Mouse (Mus musculus) heart, embryonic 16.5 days (tissue): ENCODE measurements around the gene Vstm2b. TPM values are rescaled to one million over a fixed set of nuclear protein-coding genes. Genes with fewer than 3 reads are reported as not detected.

Source experiments
- ATAC-seq: fragments of 200-750 bp; cut with Nextera tagmentation; replicated peaks from 2 replicates; pipeline ENCODE4 v1.8.0; 2017; ENCODE audit warnings: moderate number of reproducible peaks; ENCODE audit not compliant: insufficient read depth, low FRiP score; ENCODE audit errors: extremely low read depth
- H3K27ac ChIP-seq: fragments of 300-500 bp; sonication (generic); 2 replicates; pipeline ENCODE4 v1.5.1; 2014; ENCODE audit warnings: mild to moderate bottlenecking, low read length, control low read depth, moderate library complexity
- H3K27me3 ChIP-seq: fragments of 300-500 bp; sonication (generic); 2 replicates; pipeline ENCODE4 v1.6.1; 2014; ENCODE audit warnings: low read length, mixed read lengths; ENCODE audit not compliant: control insufficient read depth, insufficient read depth
- H3K36me3 ChIP-seq: fragments of 300-500 bp; sonication (generic); 2 replicates; pipeline ENCODE4 v1.6.1; 2014; ENCODE audit not compliant: control insufficient read depth, insufficient read depth
- H3K4me1 ChIP-seq: fragments of 300-500 bp; sonication (generic); 2 replicates; pipeline ENCODE4 v1.6.1; 2014; ENCODE audit warnings: low read length, mixed read lengths; ENCODE audit not compliant: control insufficient read depth, insufficient read depth
- H3K4me2 ChIP-seq: fragments of 300-500 bp; sonication (generic); 2 replicates; pipeline ENCODE4 v1.6.1; 2014; ENCODE audit warnings: low read depth, mild to moderate bottlenecking, control low read depth, low read length
- H3K4me3 ChIP-seq: fragments of 300-500 bp; sonication (generic); 2 replicates; pipeline ENCODE4 v1.5.1; 2014; ENCODE audit warnings: mild to moderate bottlenecking, control low read depth, low read length
- H3K9ac ChIP-seq: fragments of 300-500 bp; sonication (generic); 2 replicates; pipeline ENCODE4 v1.6.1; 2014; ENCODE audit warnings: low read length, control low read depth
- H3K9me3 ChIP-seq: fragments of 300-500 bp; sonication (generic); replicated peaks from 2 replicates; pipeline ENCODE4 v1.6.1; 2016; ENCODE audit warnings: low read length; ENCODE audit not compliant: control insufficient read depth
- WGBS: fragments of 180-500 bp; shearing (Covaris S2); extraction: QIAGEN DNeasy Blood & Tissue Kit; methylation state at CpG from one replicate; pipeline ENCODE4 v1.1.7; 2014; 5-methylcytosine and 5-hydroxymethylcytosine counted together
- polyA plus RNA-seq: library from polyadenylated mRNA; unstranded; fragments of >200 nt; fragmentation: Nextera tagmentation; extraction: Ambion mirVana; gene quantifications from 2 replicates; pipeline ENCODE4 v1.2.1, GENCODE M21; 2015

The Vstm2b gene
- polyA plus RNA-seq = 0.25 and 0.37 TPM in 2 replicates

DNA sequence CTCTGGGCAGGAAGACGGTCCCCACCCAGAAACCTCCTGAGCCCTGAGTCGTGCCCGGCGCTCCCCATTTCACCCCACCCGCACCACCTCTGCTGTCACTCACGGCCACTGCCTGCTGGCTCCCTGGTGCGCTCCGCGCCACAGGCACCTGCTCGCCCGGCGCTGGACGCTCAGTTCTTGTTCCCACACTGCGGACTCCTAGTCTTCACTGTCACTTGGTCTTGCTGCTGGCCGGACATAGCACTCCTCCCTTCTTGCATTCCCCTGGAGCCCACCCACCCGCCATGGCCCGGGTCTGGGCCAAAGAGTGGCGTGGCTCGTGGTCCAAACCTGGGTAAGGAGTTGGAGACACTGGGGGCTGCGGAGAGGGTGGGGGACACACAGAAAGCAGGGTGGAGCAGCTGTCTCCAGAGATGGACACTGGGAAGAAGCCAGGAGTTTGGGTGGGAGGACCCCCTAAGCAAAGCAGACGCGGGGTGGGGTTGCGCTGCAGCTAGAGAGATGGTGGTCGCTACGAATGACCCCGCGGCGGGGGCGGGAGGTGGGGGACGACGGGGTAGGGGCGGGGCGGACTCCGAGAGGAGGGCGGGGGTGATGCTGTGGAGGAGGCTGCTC is at the start of gene Vstm2b:
TSS of gene Vstm2b (plus strand) at position 233 of the 615 bp plus-strand sequence.
- ATAC-seq = no peak
- Histone ChIP-seq H3K27me3 (peaks cover 70% of the 10 kb centered on the region), H3K9me3 (no peaks in the 10 kb centered on the region), H3K4me2 (peak within 1 kb of the TSS; percentile 80), H3K9ac (no peak within 1 kb of the TSS; the same call in 1 of the 2 replicates), H3K27ac (no peak within 1 kb of the TSS), H3K4me1 (peaks cover 4% of the 10 kb centered on the region; the same call in 1 of the 2 replicates), H3K36me3 (no peaks in the 10 kb centered on the region), H3K4me3 (peak within 1 kb of the TSS; percentile 56)
- WGBS = 2% methylated on average over 27 of the region's 35 CpGs

DNA sequence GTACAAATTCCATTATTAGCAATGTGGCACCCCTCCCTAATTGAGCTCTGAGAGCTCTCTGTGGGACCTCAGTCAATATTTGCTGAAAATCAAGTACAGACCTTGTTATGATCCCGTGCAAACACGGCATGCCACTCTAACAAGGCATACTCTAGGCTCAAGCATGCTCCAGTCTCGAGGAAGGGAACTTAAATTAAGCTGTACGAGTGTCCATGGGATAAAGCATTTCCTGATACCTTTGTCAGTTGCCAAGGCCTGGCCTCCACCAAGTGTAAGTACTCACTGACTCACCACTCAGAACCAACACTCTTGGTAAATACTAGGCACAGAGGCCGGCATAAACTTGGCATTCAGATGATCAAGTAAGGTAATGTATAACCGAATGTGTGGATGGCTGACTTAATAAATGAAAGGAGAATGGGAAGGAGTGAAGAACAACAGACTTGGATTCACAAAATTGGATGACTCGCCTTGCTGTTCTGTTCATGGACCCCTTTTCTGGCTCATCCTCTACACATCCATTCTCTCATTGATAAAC is 42.0 kb upstream of the Vstm2b start:
- Histone ChIP-seq H3K36me3 (no peaks in the 10 kb centered on the region), H3K27ac (no peak overlapping the region), H3K9me3 (no peaks in the 10 kb centered on the region), H3K9ac (no peak overlapping the region), H3K27me3 (no peaks in the 10 kb centered on the region), H3K4me1 (no peaks in the 10 kb centered on the region), H3K4me2 (no peak overlapping the region), H3K4me3 (no peak overlapping the region)
- 73% methylated on average over 7 of the region's 7 CpGs for WGBS
- no peak for ATAC-seq

DNA sequence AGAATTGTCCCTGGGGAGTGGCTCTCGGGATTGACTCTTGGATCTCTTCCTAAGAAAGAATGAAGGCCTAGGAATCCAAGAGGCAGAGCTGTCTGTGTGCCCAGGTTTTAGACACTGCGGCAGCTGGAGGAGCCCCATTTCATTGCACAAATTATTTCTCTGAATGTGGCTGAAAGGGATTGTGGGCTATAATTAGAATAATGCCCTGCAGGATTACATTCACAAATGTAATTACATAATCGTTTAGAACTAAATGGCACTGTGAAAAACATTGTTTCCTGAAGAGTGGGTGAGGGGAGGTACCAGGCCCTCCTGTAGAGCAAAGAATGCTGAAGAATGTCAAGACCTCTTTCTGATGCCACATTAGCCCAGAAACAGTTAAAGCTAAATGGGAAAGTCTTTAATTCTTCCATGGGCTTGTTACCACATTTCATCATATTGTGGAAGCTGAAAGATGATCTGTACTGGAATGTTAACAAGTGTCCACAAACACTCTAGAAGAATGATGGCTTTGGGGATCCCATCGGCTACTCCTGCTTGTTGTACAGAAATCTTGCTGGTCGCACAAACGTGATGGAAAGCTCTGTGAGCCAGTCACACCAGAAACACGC is 24.6 kb upstream of the Vstm2b start:
- 60% methylated on average over 7 of the region's 7 CpGs for WGBS
- H3K27ac ChIP-seq = no peak overlapping the region
- H3K4me1 ChIP-seq = no peaks in the 10 kb centered on the region
- no peaks in the 10 kb centered on the region for H3K9me3 ChIP-seq
- H3K4me3 ChIP-seq = no peak overlapping the region
- ATAC-seq = no peak
- no peaks in the 10 kb centered on the region for H3K36me3 ChIP-seq
- H3K9ac ChIP-seq = no peak overlapping the region
- H3K4me2 ChIP-seq = no peak overlapping the region
- H3K27me3 ChIP-seq = no peaks in the 10 kb centered on the region

DNA sequence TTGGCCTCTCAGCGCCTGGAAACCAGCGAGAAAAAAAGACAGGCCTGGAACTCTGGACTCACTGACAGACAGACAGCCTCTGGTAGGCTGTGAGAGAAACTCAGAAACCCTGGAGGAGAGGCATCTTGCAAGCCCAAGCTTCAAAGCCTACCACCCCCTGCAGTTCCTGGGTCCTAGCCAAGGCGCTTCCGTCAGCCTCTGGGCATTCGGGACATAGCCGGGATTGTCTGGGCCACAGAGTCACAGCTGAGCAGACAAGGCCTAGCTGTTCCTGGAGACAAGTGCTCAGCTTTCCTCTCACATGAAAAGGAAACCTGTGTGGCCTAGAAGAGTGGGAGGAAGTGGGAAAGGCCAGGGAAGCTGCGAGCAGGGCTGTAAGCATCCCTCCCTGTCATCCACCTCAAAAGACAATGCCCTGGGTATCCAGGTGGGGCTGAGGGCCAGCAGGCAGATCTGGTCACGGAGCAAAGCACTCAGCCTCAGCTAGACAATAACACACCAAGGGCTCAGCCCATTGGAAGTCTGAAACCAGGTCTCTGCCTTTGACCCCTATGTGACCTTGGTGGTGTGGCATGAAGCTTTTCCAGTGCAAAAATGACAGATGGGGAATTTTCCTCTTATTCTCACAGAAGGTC is 13.2 kb upstream of the Vstm2b start:
- Histone ChIP-seq H3K9ac (no peak overlapping the region), H3K4me1 (no peaks in the 10 kb centered on the region), H3K9me3 (no peaks in the 10 kb centered on the region), H3K36me3 (no peaks in the 10 kb centered on the region), H3K4me2 (no peak overlapping the region), H3K4me3 (no peak overlapping the region), H3K27ac (no peak overlapping the region), H3K27me3 (no peaks in the 10 kb centered on the region)
- ATAC-seq = no peak
- 56% methylated on average over 8 of the region's 8 CpGs for WGBS

DNA sequence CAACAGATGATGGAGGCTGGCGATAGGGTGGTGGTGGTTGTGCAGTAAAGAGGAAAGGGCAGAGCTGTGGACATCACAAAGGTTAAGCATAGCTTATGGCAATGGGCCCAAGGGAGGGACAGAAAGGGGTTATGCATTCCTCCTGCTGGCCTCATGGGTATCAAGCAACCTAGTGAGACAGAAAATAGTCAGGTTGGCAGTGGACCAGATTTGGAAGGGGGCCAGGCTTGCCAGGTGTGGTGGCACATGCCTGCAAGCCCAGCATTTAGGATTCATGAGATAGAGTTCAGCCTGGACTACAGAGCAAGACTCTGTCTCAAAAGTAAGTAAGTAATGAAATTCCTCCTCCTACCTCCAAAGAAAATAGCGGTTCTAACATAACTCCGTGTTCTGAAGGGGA is 9.8 kb upstream of the Vstm2b start:
- Histone ChIP-seq H3K4me3 (no peak overlapping the region), H3K27me3 (no peaks in the 10 kb centered on the region), H3K27ac (no peak overlapping the region), H3K4me1 (no peaks in the 10 kb centered on the region), H3K4me2 (no peak overlapping the region), H3K9ac (no peak overlapping the region), H3K9me3 (no peaks in the 10 kb centered on the region), H3K36me3 (no peaks in the 10 kb centered on the region)
- 0 out of 2 replicates have a peak, but pooled peaks have one; percentile 18 for ATAC-seq
- 71% methylated on average over 3 of the region's 3 CpGs for WGBS

DNA sequence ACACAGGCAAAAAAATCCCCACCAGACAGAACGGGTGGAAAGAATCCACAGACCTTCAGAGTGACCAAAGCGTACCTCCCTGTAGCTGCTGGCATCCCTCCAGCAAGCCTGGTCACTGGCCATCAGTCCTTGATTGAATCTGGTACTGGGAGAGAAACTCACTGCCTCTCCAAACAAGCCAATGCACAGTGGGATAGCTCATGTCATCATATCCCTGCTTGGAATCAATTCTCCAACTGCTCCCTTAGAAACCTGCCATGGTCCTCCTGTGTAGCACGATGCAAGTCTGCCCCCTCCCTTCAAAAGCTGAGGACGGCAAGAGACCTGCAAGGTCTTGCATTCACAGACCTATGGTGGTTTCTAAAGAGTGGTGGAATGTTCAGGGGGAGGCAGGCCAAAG is 1.2 kb upstream of the Vstm2b start:
- no peak for ATAC-seq
- 56% methylated on average over 4 of the region's 4 CpGs for WGBS
- H3K27ac ChIP-seq = no peak overlapping the region
- peaks cover 4% of the 10 kb centered on the region; the same call in 1 of the 2 replicates for H3K4me1 ChIP-seq
- H3K9me3 ChIP-seq = no peaks in the 10 kb centered on the region
- H3K36me3 ChIP-seq = no peaks in the 10 kb centered on the region
- no peak overlapping the region for H3K4me2 ChIP-seq
- no peak overlapping the region for H3K9ac ChIP-seq
- H3K27me3 ChIP-seq = peaks cover 58% of the 10 kb centered on the region
- no peak overlapping the region for H3K4me3 ChIP-seq

DNA sequence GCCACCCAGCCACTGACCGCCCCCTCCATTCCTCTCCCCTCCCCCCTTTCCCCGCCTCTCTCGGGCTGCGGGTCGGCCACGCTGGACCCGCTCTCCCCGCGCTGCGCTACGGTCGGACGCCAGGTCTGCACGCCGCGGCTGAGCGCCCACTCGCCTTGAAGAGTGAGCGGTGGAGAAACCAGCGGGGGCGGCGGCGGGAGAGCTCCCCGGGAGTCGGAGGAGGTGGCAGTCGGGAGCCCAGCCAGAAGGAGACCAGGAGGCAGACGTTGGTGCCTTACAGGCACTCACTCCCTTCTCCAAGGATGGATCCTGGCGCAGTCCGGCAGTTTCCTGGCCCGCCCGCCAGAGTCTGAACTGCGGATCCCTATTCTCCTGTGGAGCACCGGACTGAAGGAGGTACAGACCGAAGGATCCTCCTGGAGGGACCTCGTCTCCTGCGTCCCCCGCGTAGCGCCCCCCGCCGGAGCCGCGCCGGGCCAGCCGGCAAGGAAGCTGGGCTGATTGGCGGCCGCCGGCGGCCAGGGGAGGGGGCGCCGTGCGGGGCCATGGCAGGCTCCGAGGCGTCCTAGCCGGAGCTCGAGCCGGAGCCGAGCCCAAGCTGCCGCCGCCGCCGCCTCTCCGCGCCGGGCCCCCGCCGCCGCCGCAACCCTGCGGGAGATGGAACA is 715 bp downstream of the Vstm2b start:
- Histone ChIP-seq H3K27me3 (peaks cover 77% of the 10 kb centered on the region), H3K4me1 (peaks cover 4% of the 10 kb centered on the region; the same call in 1 of the 2 replicates), H3K4me2 (peak overlapping the region; percentile 80), H3K9ac (peak overlapping the region; percentile 57; the same call in 1 of the 2 replicates), H3K4me3 (peak overlapping the region; percentile 56), H3K36me3 (no peaks in the 10 kb centered on the region), H3K27ac (no peak overlapping the region), H3K9me3 (no peaks in the 10 kb centered on the region)
- under 1% methylated on average over 63 of the region's 70 CpGs for WGBS
- ATAC-seq = 0 out of 2 replicates have a peak, but pooled peaks have one; percentile 13

DNA sequence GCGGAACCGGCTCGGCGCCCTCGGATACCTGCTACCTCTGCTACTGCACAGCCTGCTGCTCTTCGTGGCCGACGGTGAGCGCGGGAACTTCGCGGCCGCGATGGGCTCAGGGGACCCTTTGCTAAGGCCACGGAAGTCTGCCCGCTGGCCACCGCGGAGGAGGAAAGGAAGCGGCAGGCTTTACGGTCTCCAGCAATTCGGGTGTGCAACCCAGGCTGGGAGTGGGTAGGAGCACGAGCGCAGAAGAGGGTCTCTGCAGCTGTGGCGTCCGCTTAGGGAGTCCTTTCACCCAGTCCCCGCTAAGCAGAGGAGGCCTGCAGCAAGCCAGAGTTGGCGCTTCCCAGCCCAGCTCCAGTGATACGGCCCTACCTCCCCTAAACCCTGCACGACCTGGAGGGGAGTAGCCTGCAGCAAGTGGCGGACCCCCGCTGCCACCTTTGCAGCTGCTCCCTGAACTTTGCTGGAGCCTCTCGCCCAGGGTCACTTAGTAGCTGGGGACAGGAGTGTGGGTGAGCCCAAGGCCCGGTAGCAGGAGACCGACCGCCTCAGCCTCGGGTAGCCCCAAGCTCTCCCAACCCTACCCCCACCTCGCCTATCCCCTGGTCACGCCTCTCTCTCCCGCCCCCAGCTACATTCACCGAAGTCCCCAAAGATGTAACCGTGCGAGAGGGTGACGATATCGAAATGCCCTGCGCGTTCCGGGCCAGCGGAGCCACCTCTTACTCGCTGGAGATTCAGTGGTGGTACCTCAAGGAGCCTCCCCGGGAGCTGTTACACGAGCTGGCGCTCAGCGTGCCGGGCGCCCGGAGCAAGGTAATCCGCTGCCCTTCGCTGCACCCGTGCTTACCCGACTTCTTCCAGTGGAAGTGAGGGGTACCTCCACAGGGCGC is 1.5 kb downstream of the Vstm2b start:
- no peak overlapping the region for H3K27ac ChIP-seq
- H3K27me3 ChIP-seq = peaks cover 78% of the 10 kb centered on the region
- H3K4me2 ChIP-seq = peak overlapping the region; percentile 80
- no peaks in the 10 kb centered on the region for H3K36me3 ChIP-seq
- no peaks in the 10 kb centered on the region for H3K9me3 ChIP-seq
- peak overlapping the region; percentile 56 for H3K4me3 ChIP-seq
- ATAC-seq = no peak
- H3K9ac ChIP-seq = peak overlapping the region; percentile 57; the same call in 1 of the 2 replicates
- H3K4me1 ChIP-seq = peaks cover 4% of the 10 kb centered on the region; the same call in 1 of the 2 replicates
- under 1% methylated on average over 60 of the region's 61 CpGs for WGBS
